ENCODE assay signal across 14 mouse cellular contexts in genomic region chr6:87225286-87225685, GRCm38 (mm10).
DNase-seq lines count a peak whose midpoint lies in the region; ATAC-seq lines count a peak whose summit lies in the region.
"Had no signal": no experiment of that assay in that cellular context is flagged by ENCODE, and none has a peak within 500 bp of the region (broad histone marks: within the 10 kb centered on the region; RNA-seq: fewer than 3 reads in every experiment).

No protein-coding gene starts in this region.

- peak; percentile 10 for DNase-seq in R1 (ENCODE audit: low read depth, low spot score)
- DNase-seq in spleen, adult 18-20 months: no peak
- DNase-seq: cerebellum, adult 11-12 months; liver; right cerebral cortex, postnatal 4 days; thymus, postnatal 4 days had no signal

- no peak overlapping the region for H3K4me2 ChIP-seq in embryonic facial prominence, embryonic 13.5 days
- no peak overlapping the region for H3K4me2 ChIP-seq in kidney, embryonic 16.5 days (replicated peaks; ENCODE audit: low read depth, low read length)
- H3K4me2 ChIP-seq in limb, embryonic 15.5 days: no peak overlapping the region
- H3K4me2 ChIP-seq: forebrain, embryonic 15.5 days; lung, embryonic 15.5 days had no signal

- peak overlapping the region; percentile 67 for H3K27ac ChIP-seq in embryonic facial prominence, embryonic 13.5 days
- H3K27ac ChIP-seq in kidney, embryonic 16.5 days (ENCODE audit: low read length): peak overlapping the region; percentile 70
- H3K27ac ChIP-seq in limb, embryonic 15.5 days: peak overlapping the region; percentile 81
- H3K27ac ChIP-seq: forebrain, embryonic 15.5 days; lung, embryonic 15.5 days had no signal

- H3K4me3 ChIP-seq in embryonic facial prominence, embryonic 13.5 days: no peak overlapping the region
- no peak overlapping the region for H3K4me3 ChIP-seq in kidney, embryonic 16.5 days (ENCODE audit: low read length)
- no peak overlapping the region for H3K4me3 ChIP-seq in limb, embryonic 15.5 days
- H3K4me3 ChIP-seq: forebrain, embryonic 15.5 days; lung, embryonic 15.5 days had no signal

- ATAC-seq in embryonic facial prominence, embryonic 13.5 days (ENCODE audit: insufficient number of reproducible peaks, insufficient read depth, low FRiP score, low TSS enrichment, low read depth): no peak
- peak; percentile 87 for ATAC-seq in kidney, embryonic 16.5 days (ENCODE audit: low FRiP score, low TSS enrichment)
- no peak for ATAC-seq in limb, embryonic 15.5 days (ENCODE audit: insufficient number of reproducible peaks, low FRiP score, low TSS enrichment, low read depth)
- ATAC-seq in granulocyte monocyte progenitor cell, adult 5-6 weeks (replicated peaks; ENCODE audit: poor library complexity, severe bottlenecking): no peak
- ATAC-seq in activated CD4-positive, CD25-positive, alpha-beta regulatory T cell, adult 4 months: no peak
- ATAC-seq: forebrain, embryonic 15.5 days; hindbrain, embryonic 16.5 days had no signal

- H3K9me3 ChIP-seq in embryonic facial prominence, embryonic 13.5 days: peaks cover 7% of the 10 kb centered on the region; the same call in 1 of the 2 replicates
- H3K9me3 ChIP-seq in kidney, embryonic 16.5 days (ENCODE audit: low read length): peaks cover 6% of the 10 kb centered on the region; the same call in 1 of the 2 replicates
- no peaks in the 10 kb centered on the region for H3K9me3 ChIP-seq in limb, embryonic 15.5 days

- H3K27me3 ChIP-seq in embryonic facial prominence, embryonic 13.5 days: no peaks in the 10 kb centered on the region
- H3K27me3 ChIP-seq in kidney, embryonic 16.5 days (ENCODE audit: insufficient read depth, low read length): no peaks in the 10 kb centered on the region
- H3K27me3 ChIP-seq in limb, embryonic 15.5 days: no peaks in the 10 kb centered on the region
- H3K27me3 ChIP-seq: forebrain, embryonic 15.5 days; lung, embryonic 15.5 days had no signal

- peaks cover 30% of the 10 kb centered on the region for H3K4me1 ChIP-seq in embryonic facial prominence, embryonic 13.5 days
- peaks cover 21% of the 10 kb centered on the region for H3K4me1 ChIP-seq in kidney, embryonic 16.5 days (ENCODE audit: insufficient read depth, low read length)
- peaks cover 64% of the 10 kb centered on the region for H3K4me1 ChIP-seq in limb, embryonic 15.5 days
- H3K4me1 ChIP-seq: forebrain, embryonic 15.5 days had no signal

- WGBS in embryonic facial prominence, embryonic 13.5 days: 75% methylated on average over 1 of the region's 1 CpGs
- WGBS in kidney, embryonic 16.5 days: 39% methylated on average over 1 of the region's 1 CpGs
- 70% methylated on average over 1 of the region's 1 CpGs for WGBS in limb, embryonic 15.5 days

- peaks cover 34% of the 10 kb centered on the region for H3K36me3 ChIP-seq in embryonic facial prominence, embryonic 13.5 days
- H3K36me3 ChIP-seq in kidney, embryonic 16.5 days (ENCODE audit: insufficient read depth, low read length): 0 out of 2 replicates have a peak, but pooled peaks cover 2% of the 10 kb centered on the region
- peaks cover 8% of the 10 kb centered on the region; the same call in 1 of the 2 replicates for H3K36me3 ChIP-seq in limb, embryonic 15.5 days
- H3K36me3 ChIP-seq: lung, embryonic 15.5 days had no signal

- H3K9ac ChIP-seq in embryonic facial prominence, embryonic 13.5 days: no peak overlapping the region
- H3K9ac ChIP-seq in kidney, embryonic 16.5 days (replicated peaks; ENCODE audit: low read length): no peak overlapping the region; the same call in 1 of the 2 replicates
- no peak overlapping the region for H3K9ac ChIP-seq in limb, embryonic 15.5 days
- H3K9ac ChIP-seq: forebrain, embryonic 15.5 days; lung, embryonic 15.5 days had no signal
